Mouse (Mus musculus): Measurements from ENCODE around the gene Fars2. TPM values are rescaled to one million over a fixed set of nuclear protein-coding genes. Genes with fewer than 3 reads are reported as not detected.
"Not testable (repeated sequence)": the region's sequence is repeated elsewhere in the genome, so short reads cannot be mapped to it uniquely, and the experiment has no call there.

Gene Fars2
- polyA plus RNA-seq, 1 experiment from 2014 or later = 37.9 TPM

GRCm38 (mm10) chr13:36451437-36451836 is 334.2 kb downstream of the Fars2 start:
- H3K4me2 ChIP-seq (ENCODE audit: low read depth, low read length) = no peak overlapping the region
- no peak overlapping the region for H3K4me3 ChIP-seq (ENCODE audit: low read depth, low read length)
- H3K27me3 ChIP-seq (ENCODE audit: insufficient read depth, low read length) = no peaks in the 10 kb centered on the region
- no peaks in the 10 kb centered on the region for H3K36me3 ChIP-seq (replicated peaks; ENCODE audit: insufficient read depth, low read length)
- no peak for TF ChIP-seq CTCF (IDR thresholded peaks at IDR 0.05; ENCODE audit: low read depth)
- no peak for TF ChIP-seq EP300 (IDR thresholded peaks at IDR 0.05; ENCODE audit: low read depth)
- H3K4me1 ChIP-seq (ENCODE audit: insufficient read depth) = no peaks in the 10 kb centered on the region
- no peak for ATAC-seq
- WGBS (ENCODE audit: insufficient replicate concordance) = 64% methylated on average over 3 of the region's 3 CpGs
- H3K9me3 ChIP-seq (ENCODE audit: low read length) = no peaks in the 10 kb centered on the region
- no peak overlapping the region for H3K9ac ChIP-seq (replicated peaks)
- no peak for DNase-seq
- no peak overlapping the region for H3K27ac ChIP-seq (ENCODE audit: low read depth)

GRCm38 (mm10) chr13:36460473-36460872 is 343.3 kb downstream of the Fars2 start:
- no peaks in the 10 kb centered on the region for H3K27me3 ChIP-seq (ENCODE audit: insufficient read depth, low read length)
- peak overlapping the region; percentile 5; the same call in 1 of the 2 replicates for H3K4me2 ChIP-seq (ENCODE audit: low read depth, low read length)
- H3K27ac ChIP-seq (ENCODE audit: low read depth) = peak overlapping the region; percentile 83
- H3K9ac ChIP-seq (replicated peaks) = no peak overlapping the region
- TF ChIP-seq EP300 (IDR thresholded peaks at IDR 0.05; ENCODE audit: low read depth) = peak; percentile 69
- TF ChIP-seq CTCF (IDR thresholded peaks at IDR 0.05; ENCODE audit: low read depth) = no peak
- no peak overlapping the region for H3K4me3 ChIP-seq (ENCODE audit: low read depth, low read length)
- peak; percentile 99 for ATAC-seq
- 49% methylated on average over 3 of the region's 3 CpGs for WGBS (ENCODE audit: insufficient replicate concordance)
- no peaks in the 10 kb centered on the region for H3K9me3 ChIP-seq (ENCODE audit: low read length)
- DNase-seq = peak; percentile 27
- peaks cover 16% of the 10 kb centered on the region for H3K4me1 ChIP-seq (ENCODE audit: insufficient read depth)
- H3K36me3 ChIP-seq (replicated peaks; ENCODE audit: insufficient read depth, low read length) = no peaks in the 10 kb centered on the region

- peaks cover 17% of the 10 kb centered on the region for H3K4me1 ChIP-seq (ENCODE audit: insufficient read depth)
- H3K4me3 ChIP-seq (ENCODE audit: low read depth, low read length) = no peak overlapping the region
- no peak for ATAC-seq
- H3K27ac ChIP-seq (ENCODE audit: low read depth) = no peak overlapping the region
- no peak overlapping the region for H3K9ac ChIP-seq (replicated peaks)
- no peak for DNase-seq
- no peaks in the 10 kb centered on the region for H3K27me3 ChIP-seq (ENCODE audit: insufficient read depth, low read length)
- no peak overlapping the region for H3K4me2 ChIP-seq (ENCODE audit: low read depth, low read length)
- no peaks in the 10 kb centered on the region for H3K36me3 ChIP-seq (replicated peaks; ENCODE audit: insufficient read depth, low read length)
- TF ChIP-seq EP300 (IDR thresholded peaks at IDR 0.05; ENCODE audit: low read depth) (no peak), CTCF (IDR thresholded peaks at IDR 0.05; ENCODE audit: low read depth) (no peak)
- no peaks in the 10 kb centered on the region for H3K9me3 ChIP-seq (ENCODE audit: low read length)
Measured at GRCm38 (mm10) chr13:36463669-36464068, 346.5 kb downstream of the Fars2 start.

DNA sequence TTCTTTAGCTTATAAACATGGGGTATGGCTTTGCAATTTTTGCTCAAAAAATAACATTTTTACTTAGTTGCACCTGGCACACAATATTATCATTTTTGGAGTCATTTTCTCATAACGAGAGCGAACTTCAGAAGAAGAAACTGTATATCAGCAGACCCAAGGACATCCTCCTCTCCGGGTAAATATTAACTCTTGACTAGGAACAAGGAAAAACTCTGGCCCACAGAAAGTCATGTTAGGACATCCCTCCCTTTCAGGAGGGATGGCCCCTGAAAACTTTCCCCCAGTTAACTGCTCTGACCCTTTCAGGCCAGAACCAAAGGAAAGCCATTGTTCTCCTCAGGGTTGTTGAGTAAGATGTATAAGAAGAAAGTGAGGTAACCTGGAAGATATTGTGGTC is 348.9 kb downstream of the Fars2 start:
- not testable (repeated sequence) for ATAC-seq; H3K9ac ChIP-seq (replicated peaks); DNase-seq; H3K9me3 ChIP-seq (ENCODE audit: low read length); H3K36me3 ChIP-seq (replicated peaks; ENCODE audit: insufficient read depth, low read length); H3K27me3 ChIP-seq (ENCODE audit: insufficient read depth, low read length); H3K4me3 ChIP-seq (ENCODE audit: low read depth, low read length); H3K4me2 ChIP-seq (ENCODE audit: low read depth, low read length); H3K4me1 ChIP-seq (ENCODE audit: insufficient read depth)
- H3K27ac ChIP-seq (ENCODE audit: low read depth) = peak overlapping the region; percentile 55
- WGBS (ENCODE audit: insufficient replicate concordance) = 72% methylated on average over 3 of the region's 3 CpGs

DNA sequence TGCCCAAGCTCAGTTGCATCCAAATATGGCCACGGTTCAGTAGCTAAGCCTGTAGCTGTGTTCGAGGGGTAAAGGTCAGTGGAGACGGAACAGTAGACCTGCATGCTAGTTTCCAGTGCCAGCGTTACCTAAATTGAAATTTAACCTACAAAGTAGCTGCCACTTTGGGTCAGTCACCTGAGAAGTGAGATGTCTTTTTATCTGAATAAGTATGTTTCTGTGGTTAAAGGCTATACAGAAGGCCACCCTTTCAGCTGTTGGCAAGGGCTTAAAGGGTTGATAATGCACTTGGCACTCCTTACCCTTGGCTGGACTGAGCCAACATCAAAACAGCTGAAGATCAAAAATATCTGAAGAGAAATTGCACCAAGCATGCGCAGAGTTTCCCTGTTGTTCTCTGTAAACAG is 349.3 kb downstream of the Fars2 start:
- H3K4me1 ChIP-seq (ENCODE audit: insufficient read depth) = peaks cover 8% of the 10 kb centered on the region
- H3K27ac ChIP-seq (ENCODE audit: low read depth) = peak overlapping the region; percentile 55
- H3K36me3 ChIP-seq (replicated peaks; ENCODE audit: insufficient read depth, low read length) = no peaks in the 10 kb centered on the region
- H3K4me3 ChIP-seq (ENCODE audit: low read depth, low read length) = no peak overlapping the region
- no peak overlapping the region for H3K4me2 ChIP-seq (ENCODE audit: low read depth, low read length)
- DNase-seq = no peak
- no peak overlapping the region for H3K9ac ChIP-seq (replicated peaks)
- no peaks in the 10 kb centered on the region for H3K9me3 ChIP-seq (ENCODE audit: low read length)
- 70% methylated on average over 5 of the region's 5 CpGs for WGBS (ENCODE audit: insufficient replicate concordance)
- no peak for ATAC-seq
- TF ChIP-seq CTCF (IDR thresholded peaks at IDR 0.05; ENCODE audit: low read depth) (no peak), EP300 (IDR thresholded peaks at IDR 0.05; ENCODE audit: low read depth) (no peak)
- no peaks in the 10 kb centered on the region for H3K27me3 ChIP-seq (ENCODE audit: insufficient read depth, low read length)

- Histone ChIP-seq H3K27ac (ENCODE audit: low read depth) (no peak overlapping the region), H3K27me3 (ENCODE audit: insufficient read depth, low read length) (no peaks in the 10 kb centered on the region), H3K4me1 (ENCODE audit: insufficient read depth) (peaks cover 8% of the 10 kb centered on the region), H3K36me3 (replicated peaks; ENCODE audit: insufficient read depth, low read length) (no peaks in the 10 kb centered on the region), H3K4me3 (ENCODE audit: low read depth, low read length) (no peak overlapping the region), H3K4me2 (ENCODE audit: low read depth, low read length) (no peak overlapping the region), H3K9me3 (ENCODE audit: low read length) (no peaks in the 10 kb centered on the region), H3K9ac (replicated peaks) (no peak overlapping the region)
- ATAC-seq = no peak
- TF ChIP-seq CTCF (IDR thresholded peaks at IDR 0.05; ENCODE audit: low read depth) (no peak), EP300 (IDR thresholded peaks at IDR 0.05; ENCODE audit: low read depth) (no peak)
- WGBS (ENCODE audit: insufficient replicate concordance) = 66% methylated on average over 2 of the region's 2 CpGs
- no peak for DNase-seq
Measured at GRCm38 (mm10) chr13:36467849-36468248, 350.6 kb downstream of the Fars2 start.

DNA sequence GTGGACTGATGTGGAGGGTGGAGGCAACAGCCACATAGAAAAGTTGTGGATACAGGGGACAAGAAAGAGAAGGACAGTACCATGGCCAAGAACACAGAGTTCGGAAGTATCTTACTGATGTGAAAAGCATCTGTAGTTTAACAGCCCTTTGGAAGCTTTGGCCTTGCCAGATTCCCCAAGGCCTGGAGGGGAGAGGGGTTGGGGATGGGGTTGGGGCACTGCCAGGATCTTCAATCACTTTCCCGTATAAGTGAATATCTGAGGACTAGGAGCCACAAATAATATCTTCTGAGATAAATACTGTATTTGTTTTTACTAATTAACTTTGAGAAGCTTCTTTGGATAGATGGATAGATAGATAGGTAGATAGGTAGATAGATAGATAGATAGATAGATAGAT is 351.8 kb downstream of the Fars2 start:
- WGBS (ENCODE audit: insufficient replicate concordance) = 85% methylated on average over 2 of the region's 2 CpGs
- H3K4me1 ChIP-seq (ENCODE audit: insufficient read depth) = peaks cover 8% of the 10 kb centered on the region
- H3K4me2 ChIP-seq (ENCODE audit: low read depth, low read length) = no peak overlapping the region
- DNase-seq (no peak), ATAC-seq (no peak)
- H3K9ac ChIP-seq (replicated peaks) = no peak overlapping the region
- H3K36me3 ChIP-seq (replicated peaks; ENCODE audit: insufficient read depth, low read length) = no peaks in the 10 kb centered on the region
- H3K27me3 ChIP-seq (ENCODE audit: insufficient read depth, low read length) = no peaks in the 10 kb centered on the region
- TF ChIP-seq EP300 (IDR thresholded peaks at IDR 0.05; ENCODE audit: low read depth) = no peak
- TF ChIP-seq CTCF (IDR thresholded peaks at IDR 0.05; ENCODE audit: low read depth) = no peak
- no peaks in the 10 kb centered on the region for H3K9me3 ChIP-seq (ENCODE audit: low read length)
- no peak overlapping the region for H3K27ac ChIP-seq (ENCODE audit: low read depth)
- no peak overlapping the region for H3K4me3 ChIP-seq (ENCODE audit: low read depth, low read length)

All from liver, postnatal 0 days (tissue).